Comparison of ENCODE assay signal across 24 mouse cellular contexts in the genomic region with DNA sequence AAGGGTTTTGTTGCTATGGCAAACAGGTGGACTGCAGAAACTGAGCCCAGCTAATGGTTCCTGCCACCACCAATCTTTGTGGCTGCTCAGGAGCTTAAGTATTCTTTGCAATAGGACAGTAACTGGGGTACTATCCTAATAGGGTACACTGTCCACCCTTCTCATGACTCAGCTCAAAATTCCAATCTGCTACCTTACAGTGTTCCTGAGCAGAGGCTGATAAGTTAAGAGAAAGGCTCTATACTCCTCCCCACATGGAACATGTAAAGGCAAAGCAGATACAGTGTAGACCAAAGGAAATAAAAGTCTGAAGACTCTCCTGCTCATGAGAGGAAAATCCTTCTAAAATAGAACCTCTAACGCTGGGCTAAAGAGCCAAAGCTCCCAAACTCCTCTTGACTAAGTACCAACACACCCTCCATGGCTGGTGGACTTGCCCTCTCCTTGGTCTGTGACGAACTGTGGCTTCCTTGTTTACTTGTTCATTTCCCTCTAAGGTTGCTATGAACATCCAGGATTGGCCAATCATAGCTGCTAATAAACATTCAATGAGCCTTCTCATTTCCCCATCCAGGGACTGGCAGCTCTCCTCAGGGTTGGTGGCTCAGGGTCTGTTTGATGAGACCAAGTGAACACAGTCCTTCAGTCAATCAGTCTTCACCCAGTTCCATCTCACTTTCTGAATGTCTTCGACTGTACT. TPM values are rescaled to one million over a fixed set of nuclear protein-coding genes. Genes with fewer than 3 reads are reported as not detected.
"Had no signal": no experiment of that assay in that cellular context is flagged by ENCODE, and none has a peak within 500 bp of the region (broad histone marks: within the 10 kb centered on the region; RNA-seq: fewer than 3 reads in every experiment).

No protein-coding gene starts in this region.

- H3K9me3 ChIP-seq: hindbrain, embryonic 15.5 days; kidney, embryonic 15.5 days; midbrain, embryonic 10.5 days; neural tube, embryonic 15.5 days had no signal

- H3K36me3 ChIP-seq: hindbrain, embryonic 15.5 days; kidney, embryonic 15.5 days; midbrain, embryonic 10.5 days; neural tube, embryonic 15.5 days had no signal

- H3K4me3 ChIP-seq: hindbrain, embryonic 15.5 days; kidney, embryonic 15.5 days; left cerebral cortex, adult 2 months; midbrain, embryonic 10.5 days; myocyte; neural tube, embryonic 15.5 days had no signal

- H3K9ac ChIP-seq: hindbrain, embryonic 15.5 days; kidney, embryonic 15.5 days; lung, embryonic 14.5 days; neural tube, embryonic 15.5 days had no signal

- DNase-seq: kidney, adult 2 months; kidney, postnatal 14 days; left cerebral cortex, postnatal 4 days; lung, embryonic 14.5 days; midbrain, embryonic 14.5 days; right cerebral cortex, adult 18-20 months; right cerebral cortex, postnatal 25 days; thymus, postnatal 36 days had no signal

- H3K27ac ChIP-seq: hindbrain, embryonic 15.5 days; kidney, embryonic 15.5 days; left cerebral cortex, adult 2 months; macrophage; midbrain, embryonic 10.5 days; neural tube, embryonic 15.5 days had no signal

- H3K27me3 ChIP-seq: hindbrain, embryonic 15.5 days; kidney, embryonic 15.5 days; neural tube, embryonic 15.5 days had no signal

- H3K4me2 ChIP-seq: hindbrain, embryonic 15.5 days; kidney, embryonic 15.5 days; lung, embryonic 14.5 days; neural tube, embryonic 15.5 days had no signal

- H3K4me1 ChIP-seq: hindbrain, embryonic 15.5 days; neural tube, embryonic 15.5 days had no signal

- ATAC-seq: intestine, embryonic 16.5 days had no signal

RNA-seq across cellular contexts. Expression of a gene that starts 19.6 kb away (rescaled TPM):
- total RNA-seq: layer of hippocampus, adult 8-10 months; layer of hippocampus, postnatal 25 days; left cerebral cortex, adult 2 months; left cerebral cortex, postnatal 4 days had no signal
- polyA plus RNA-seq: hindbrain, embryonic 15.5 days; large intestine, adult 2 months; lung, embryonic 14.5 days; macrophage; midbrain, embryonic 10.5 days; midbrain, embryonic 14.5 days; myocyte; neural tube, embryonic 11.5 days; neural tube, embryonic 15.5 days; small intestine, adult 2 months had no signal

RNA-seq across cellular contexts. Expression of a gene that starts 27.6 kb away (rescaled TPM):
- total RNA-seq: layer of hippocampus, adult 8-10 months; layer of hippocampus, postnatal 25 days; left cerebral cortex, adult 2 months; left cerebral cortex, postnatal 4 days had no signal
- polyA plus RNA-seq: hindbrain, embryonic 15.5 days; limb, embryonic 14.5 days; lung, embryonic 14.5 days; macrophage; midbrain, embryonic 10.5 days; midbrain, embryonic 14.5 days had no signal

RNA-seq across cellular contexts. Expression of a gene that starts 46.8 kb away (rescaled TPM):
- total RNA-seq: layer of hippocampus, adult 8-10 months; layer of hippocampus, postnatal 25 days; left cerebral cortex, adult 2 months; left cerebral cortex, postnatal 4 days had no signal
- polyA plus RNA-seq: hindbrain, embryonic 15.5 days; intestine, embryonic 16.5 days; kidney, embryonic 15.5 days; large intestine, adult 2 months; limb, embryonic 14.5 days; lung, embryonic 14.5 days; macrophage; midbrain, embryonic 10.5 days; midbrain, embryonic 14.5 days; myocyte; neural tube, embryonic 11.5 days; neural tube, embryonic 15.5 days; small intestine, adult 2 months; stomach, embryonic 16.5 days; thymus, postnatal 0 days had no signal

RNA-seq across cellular contexts. Expression of a gene that starts 47.1 kb away (rescaled TPM):
- total RNA-seq: layer of hippocampus, adult 8-10 months; layer of hippocampus, postnatal 25 days; left cerebral cortex, adult 2 months; left cerebral cortex, postnatal 4 days had no signal
- polyA plus RNA-seq: hindbrain, embryonic 15.5 days; intestine, embryonic 16.5 days; kidney, adult 2 months; kidney, embryonic 15.5 days; large intestine, adult 2 months; limb, embryonic 14.5 days; lung, embryonic 14.5 days; macrophage; midbrain, embryonic 10.5 days; midbrain, embryonic 14.5 days; myocyte; neural tube, embryonic 11.5 days; neural tube, embryonic 15.5 days; small intestine, adult 2 months; stomach, embryonic 16.5 days; thymus, postnatal 0 days had no signal

RNA-seq across cellular contexts. Expression of a gene that starts 47.9 kb away (rescaled TPM):
- total RNA-seq: layer of hippocampus, adult 8-10 months; layer of hippocampus, postnatal 25 days; left cerebral cortex, adult 2 months had no signal
- polyA plus RNA-seq: hindbrain, embryonic 15.5 days; large intestine, adult 2 months; lung, embryonic 14.5 days; macrophage; midbrain, embryonic 10.5 days; midbrain, embryonic 14.5 days; myocyte; neural tube, embryonic 11.5 days; small intestine, adult 2 months; thymus, postnatal 0 days had no signal
